Mouse (Mus musculus) liver, adult 2 months (tissue): Measurements from ENCODE around the gene Mcpt2. TPM values are rescaled to one million over a fixed set of nuclear protein-coding genes. Genes with fewer than 3 reads are reported as not detected.
"Not testable (repeated sequence)": the region's sequence is repeated elsewhere in the genome, so short reads cannot be mapped to it uniquely, and the experiment has no call there.

Source experiments
- DNase-seq: peaks from one replicate; pipeline ENCODE4 v3.0.0-alpha.2; 2011; ENCODE audit warnings: low read depth, low spot score; ENCODE audit errors: extremely low read depth
- H3K27ac ChIP-seq: fragments of 200-500 bp; replicated peaks from 2 replicates; pipeline ENCODE4 v1.5.1; 2012; ENCODE audit warnings: low read depth, mild to moderate bottlenecking, control low read depth, inconsistent platforms, low read length; ENCODE audit not compliant: insufficient read depth
- H3K27me3 ChIP-seq: fragments of 200-500 bp; 2 replicates; pipeline ENCODE4 v1.6.1; 2012; ENCODE audit warnings: mild to moderate bottlenecking, moderate library complexity, low read length, inconsistent platforms; ENCODE audit not compliant: control insufficient read depth, insufficient read depth
- H3K36me3 ChIP-seq: fragments of 200-500 bp; 2 replicates; pipeline ENCODE4 v1.6.1; 2012; ENCODE audit warnings: low read length, inconsistent platforms; ENCODE audit not compliant: control insufficient read depth, insufficient read depth
- H3K4me1 ChIP-seq: fragments of 200-500 bp; 2 replicates; pipeline ENCODE4 v1.6.1; 2011; ENCODE audit warnings: low read length; ENCODE audit not compliant: control insufficient read depth, insufficient read depth
- H3K4me3 ChIP-seq: fragments of 200-500 bp; 2 replicates; pipeline ENCODE4 v1.5.1; 2011; ENCODE audit warnings: low read depth, mild to moderate bottlenecking, control low read depth, low read length, moderate library complexity; ENCODE audit not compliant: insufficient read depth
- H3K79me2 ChIP-seq: fragments of 200-500 bp; 2 replicates; pipeline ENCODE4 v1.6.1; 2012; ENCODE audit warnings: inconsistent platforms, mild to moderate bottlenecking, low read length, moderate library complexity; ENCODE audit not compliant: control insufficient read depth, insufficient read depth
- H3K9ac ChIP-seq: fragments of 200-500 bp; 2 replicates; pipeline ENCODE4 v1.6.1; 2012; ENCODE audit warnings: low read depth, mild to moderate bottlenecking, control low read depth, inconsistent platforms, low read length
- CTCF ChIP-seq: fragments of 200-500 bp; IDR thresholded peaks from 2 replicates; pipeline ENCODE4 v1.5.1; 2011; ENCODE audit warnings: low read depth, low read length, control low read depth
- POLR2A ChIP-seq: fragments of 200-500 bp; IDR thresholded peaks from 2 replicates; pipeline ENCODE4 v1.6.1; 2011; ENCODE audit warnings: low read length, control low read depth; ENCODE audit not compliant: insufficient read depth; ENCODE audit errors: extremely low read depth
- WGBS: fragments of 180-500 bp; shearing (Covaris S2); methylation state at CpG from one replicate; pipeline ENCODE4 v1.1.7; 2018; 5-methylcytosine and 5-hydroxymethylcytosine counted together
- polyA plus RNA-seq: library from polyadenylated mRNA; depleted of rRNA; stranded (reverse); fragments of >200 nt; gene quantifications from 2 replicates; pipeline ENCODE4 v1.2.3, GENCODE M21; 2012
- total RNA-seq: library from RNA; depleted of rRNA; stranded (reverse); fragments of >200 nt; gene quantifications from 2 replicates; pipeline ENCODE4 v1.2.3, GENCODE M21; 2014

The Mcpt2 gene
- total and polyA plus RNA-seq, 2 experiments: not detected

GRCm38 (mm10) chr14:56034433-56034832 lies 7.4 kb upstream of the Mcpt2 start:
- H3K27me3 ChIP-seq: no peaks in the 10 kb centered on the region
- H3K36me3 ChIP-seq: no peaks in the 10 kb centered on the region
- H3K4me3 ChIP-seq: no peak overlapping the region
- no peak overlapping the region for H3K27ac ChIP-seq
- 82% methylated on average over 2 of the region's 2 CpGs for WGBS
- TF ChIP-seq POLR2A: no peak
- no peak for TF ChIP-seq CTCF
- H3K9ac ChIP-seq: no peak overlapping the region
- no peaks in the 10 kb centered on the region for H3K79me2 ChIP-seq
- no peak for DNase-seq
- no peaks in the 10 kb centered on the region for H3K4me1 ChIP-seq

- DNase-seq: no peak
- WGBS: 58% methylated on average over 3 of the region's 3 CpGs
- H3K4me1 ChIP-seq: no peaks in the 10 kb centered on the region
- TF ChIP-seq CTCF (no peak), POLR2A (no peak)
- no peak overlapping the region for H3K9ac ChIP-seq
- no peaks in the 10 kb centered on the region for H3K36me3 ChIP-seq
- H3K4me3 ChIP-seq: no peak overlapping the region
- H3K27me3 ChIP-seq: no peaks in the 10 kb centered on the region; the same call in 1 of the 2 replicates
- H3K79me2 ChIP-seq: no peaks in the 10 kb centered on the region
- no peak overlapping the region for H3K27ac ChIP-seq
Measured at GRCm38 (mm10) chr14:56055408-56055807, 13.6 kb downstream of the Mcpt2 start.

GRCm38 (mm10) chr14:56057722-56058121 lies 15.9 kb downstream of the Mcpt2 start:
- H3K27ac ChIP-seq: no peak overlapping the region
- H3K27me3 ChIP-seq: no peaks in the 10 kb centered on the region
- no peaks in the 10 kb centered on the region for H3K79me2 ChIP-seq
- DNase-seq: no peak
- 65% methylated on average over 4 of the region's 4 CpGs for WGBS
- no peak overlapping the region for H3K9ac ChIP-seq
- no peaks in the 10 kb centered on the region for H3K4me1 ChIP-seq
- TF ChIP-seq CTCF (no peak), POLR2A (no peak)
- H3K4me3 ChIP-seq: no peak overlapping the region
- H3K36me3 ChIP-seq: no peaks in the 10 kb centered on the region

- H3K27me3 ChIP-seq, DNase-seq, H3K79me2 ChIP-seq, H3K36me3 ChIP-seq, H3K27ac ChIP-seq, H3K4me1 ChIP-seq, H3K4me3 ChIP-seq, H3K9ac ChIP-seq: not testable (repeated sequence)
- WGBS: 72% methylated on average over 3 of the region's 3 CpGs
Measured at GRCm38 (mm10) chr14:56062213-56062612, 20.4 kb downstream of the Mcpt2 start, which contains the start of gene Mcpt4. Gene Mcpt4 (minus strand): TSS chr14:56062313.

GRCm38 (mm10) chr14:56082016-56082415 lies 40.2 kb downstream of the Mcpt2 start:
- Histone ChIP-seq H3K9ac (no peak overlapping the region), H3K4me1 (no peaks in the 10 kb centered on the region), H3K27me3 (peaks cover 2% of the 10 kb centered on the region; the same call in 1 of the 2 replicates), H3K79me2 (no peaks in the 10 kb centered on the region), H3K4me3 (no peak overlapping the region), H3K27ac (no peak overlapping the region), H3K36me3 (no peaks in the 10 kb centered on the region)
- TF ChIP-seq POLR2A: no peak
- no peak for TF ChIP-seq CTCF
- no peak for DNase-seq
- 92% methylated on average over 4 of the region's 4 CpGs for WGBS

- WGBS: 94% methylated on average over 2 of the region's 2 CpGs
Measured at GRCm38 (mm10) chr14:56085167-56085566, 43.3 kb downstream of the Mcpt2 start, which contains the start of gene Mcpt8. Gene Mcpt8 (minus strand): TSS chr14:56085273.

More at GRCm38 (mm10) chr14:56085167-56085566, 43.3 kb downstream of the Mcpt2 start, which contains the start of gene Mcpt8:
- no peak for TF ChIP-seq POLR2A
- TF ChIP-seq CTCF: no peak
- Histone ChIP-seq H3K27me3 (peaks cover 2% of the 10 kb centered on the region; the same call in 1 of the 2 replicates), H3K36me3 (no peaks in the 10 kb centered on the region), H3K79me2 (no peaks in the 10 kb centered on the region), H3K4me1 (no peaks in the 10 kb centered on the region), H3K27ac (no peak within 1 kb of the TSS), H3K4me3 (no peak within 1 kb of the TSS), H3K9ac (no peak within 1 kb of the TSS)
- no peak for DNase-seq
